Mouse (Mus musculus): ENCODE measurements at regions not wholly inside any gene's neighbourhood (a gene's known extent, or its start where the extent isn't known, plus 50 kb on each side); places are given as distances from the start of the nearest gene placed in this dataset.

- TF ChIP-seq GATA1 (IDR thresholded peaks at IDR 0.05; ENCODE audit: low read length) (no peak), TAL1 (IDR thresholded peaks at IDR 0.05; ENCODE audit: low read length) (no peak)
Observed at GRCm38 (mm10) chrX:12225116-12225891, 65.1 kb upstream of the Bcor start.

Measured in erythroblast, embryonic 14.5 days (primary cell).